Mouse (Mus musculus) monocyte, adult 2 months (primary cell): Measurements from ENCODE around the gene Gm11627.
"Not testable (repeated sequence)": the region's sequence is repeated elsewhere in the genome, so short reads cannot be mapped to it uniquely, and the experiment has no call there.

Source experiments
- DNase-seq, 2 experiments: peaks; one replicate each; pipeline ENCODE4 v3.0.0; 2022; ENCODE audit warnings: low spot score in 2 of 2, low read depth in 1 of 2

The Gm11627 gene

DNA sequence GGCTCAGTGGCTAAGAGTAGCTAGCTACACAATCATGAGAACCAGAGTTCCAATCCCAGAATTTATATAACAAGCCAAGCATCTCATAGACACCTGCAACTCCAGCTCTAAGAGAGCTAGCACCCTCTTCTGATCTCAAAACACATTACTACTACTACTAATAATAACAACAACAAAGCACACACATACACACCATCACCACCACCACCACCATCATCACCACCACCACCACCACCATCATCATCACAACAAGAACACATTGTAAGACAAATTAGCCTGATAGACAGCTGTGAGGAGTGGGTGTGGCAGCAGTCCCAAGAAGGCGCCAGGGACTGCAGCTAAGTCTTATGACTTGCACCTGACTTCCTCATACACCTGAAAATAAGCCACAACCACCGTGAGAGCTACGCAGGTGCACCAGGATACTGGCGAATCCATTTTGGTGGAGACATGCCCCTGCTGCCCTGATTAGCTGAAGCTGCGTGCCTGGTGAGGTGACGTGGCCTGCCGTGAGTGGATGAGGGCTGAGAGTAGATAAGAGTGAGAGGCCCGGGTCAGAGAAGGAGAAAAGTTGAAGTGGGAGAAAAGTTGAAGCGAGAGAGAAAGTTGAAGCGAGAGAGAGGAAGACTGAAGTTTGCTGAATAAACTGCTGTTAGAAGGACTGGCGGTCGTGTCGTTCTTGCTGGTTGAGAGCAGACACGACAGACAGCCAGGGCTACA, 14.1 kb downstream of the Gm11627 start:
- not testable (repeated sequence) for DNase-seq

- no peak for DNase-seq
Measured at GRCm38 (mm10) chr11:102558704-102559103, 20.6 kb downstream of the Gm11627 start.

DNA sequence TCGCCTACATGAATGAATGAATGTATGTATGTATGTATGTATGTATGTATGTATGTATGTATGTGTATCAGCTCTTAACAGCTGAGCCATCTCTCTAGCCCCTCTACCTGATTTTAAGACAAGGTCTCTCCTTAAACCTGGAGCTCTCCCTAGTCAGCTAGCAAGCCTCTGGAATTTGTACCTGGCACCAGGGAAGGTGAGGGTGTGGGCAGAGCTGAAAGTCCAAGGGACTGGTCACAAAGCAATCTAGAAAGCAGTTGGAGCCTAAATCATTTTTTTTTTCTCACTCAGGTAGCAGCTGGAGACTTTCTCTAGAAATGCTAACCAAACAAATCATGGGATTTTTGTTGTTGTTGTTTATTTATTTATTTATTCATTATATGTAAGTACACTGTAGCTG, 21.9 kb downstream of the Gm11627 start:
- no peak for DNase-seq

GRCm38 (mm10) chr11:102556716-102557074, 22.6 kb downstream of the Gm11627 start:
- DNase-seq: no peak

- peak; percentile 55 to 81 for DNase-seq
Measured at GRCm38 (mm10) chr11:102556031-102556715, 23.1 kb downstream of the Gm11627 start, which contains the start of gene Gpatch8. Gene Gpatch8 (minus strand): TSS chr11:102556392.

GRCm38 (mm10) chr11:102555400-102556030, 23.7 kb downstream of the Gm11627 start:
- DNase-seq: no peak

- no peak for DNase-seq
Measured at GRCm38 (mm10) chr11:102552051-102552450, 27.2 kb downstream of the Gm11627 start.

- DNase-seq: no peak
Measured at GRCm38 (mm10) chr11:102551176-102551575, 28.1 kb downstream of the Gm11627 start.

GRCm38 (mm10) chr11:102541471-102541870, 37.8 kb downstream of the Gm11627 start:
- no peak for DNase-seq

- DNase-seq: not testable (repeated sequence)
Measured at GRCm38 (mm10) chr11:102540286-102540685, 39.0 kb downstream of the Gm11627 start.

- DNase-seq: no peak
Measured at GRCm38 (mm10) chr11:102539690-102540089, 39.6 kb downstream of the Gm11627 start.

- DNase-seq: no peak
Measured at GRCm38 (mm10) chr11:102536210-102536609, 43.1 kb downstream of the Gm11627 start.

DNA sequence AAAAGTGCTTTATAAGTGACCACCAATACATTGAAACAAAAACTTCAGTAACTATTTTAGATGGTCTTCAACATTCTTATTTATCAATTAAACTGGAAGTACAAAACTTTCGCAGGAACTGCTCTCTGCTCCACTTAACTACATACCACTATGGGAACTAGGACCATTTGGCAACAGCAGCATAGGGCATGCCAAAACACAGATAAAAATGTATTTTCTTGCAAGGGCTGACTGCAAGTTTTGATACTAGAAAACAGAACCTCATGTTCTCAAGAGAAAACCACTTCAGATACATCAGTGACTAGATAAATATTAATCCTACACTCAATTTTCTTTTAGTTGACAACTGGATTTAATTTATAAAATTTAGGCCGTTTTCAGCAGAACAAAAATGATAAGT, 45.2 kb downstream of the Gm11627 start:
- DNase-seq: no peak

DNA sequence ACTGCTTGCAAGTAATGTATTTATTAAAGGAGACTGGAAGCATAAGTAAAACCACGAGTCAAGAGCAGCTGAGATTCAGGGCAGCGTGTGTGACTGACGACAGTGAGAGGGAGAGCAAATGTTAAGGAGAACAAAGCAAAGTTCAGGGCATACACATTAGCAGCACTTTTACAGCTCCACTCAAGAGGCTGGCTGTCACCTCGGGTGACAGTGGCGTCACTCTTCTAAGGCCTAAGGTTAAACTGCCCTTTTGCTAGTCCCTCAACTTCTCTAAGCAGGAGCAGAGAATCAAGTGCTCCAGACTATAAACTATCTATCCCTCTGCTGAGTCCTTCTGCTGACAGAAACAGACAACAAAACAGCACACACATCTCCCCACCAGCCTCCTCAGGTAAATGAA, 47.8 kb downstream of the Gm11627 start:
- no peak for DNase-seq
